Mouse (Mus musculus): ENCODE data around the gene Sufu.
A peak's percentile ranks its signal among the peaks of the same experiment; 100 is the strongest.

Sufu gene

DNA sequence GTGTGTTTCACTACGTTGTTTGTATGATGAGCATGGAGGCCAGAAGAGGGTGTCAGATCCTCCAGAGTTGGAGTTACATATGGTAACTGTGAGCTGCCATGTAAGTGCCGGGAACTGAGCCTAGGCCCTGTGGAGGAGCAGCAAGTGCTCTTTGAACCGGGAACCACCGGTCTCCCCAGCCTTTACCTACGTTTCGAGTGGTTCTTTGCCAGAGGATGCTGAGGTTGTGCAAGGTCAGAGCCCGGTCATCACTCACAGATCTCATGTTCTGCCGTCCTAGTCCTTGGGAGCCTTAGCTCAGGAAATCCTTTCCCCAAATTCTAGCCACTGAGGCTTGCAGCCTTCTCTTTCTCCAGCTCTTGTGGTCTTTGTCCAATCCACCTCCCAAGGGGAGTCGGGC is 37.5 kb downstream of the Sufu start:
- no peak for DNase-seq

DNA sequence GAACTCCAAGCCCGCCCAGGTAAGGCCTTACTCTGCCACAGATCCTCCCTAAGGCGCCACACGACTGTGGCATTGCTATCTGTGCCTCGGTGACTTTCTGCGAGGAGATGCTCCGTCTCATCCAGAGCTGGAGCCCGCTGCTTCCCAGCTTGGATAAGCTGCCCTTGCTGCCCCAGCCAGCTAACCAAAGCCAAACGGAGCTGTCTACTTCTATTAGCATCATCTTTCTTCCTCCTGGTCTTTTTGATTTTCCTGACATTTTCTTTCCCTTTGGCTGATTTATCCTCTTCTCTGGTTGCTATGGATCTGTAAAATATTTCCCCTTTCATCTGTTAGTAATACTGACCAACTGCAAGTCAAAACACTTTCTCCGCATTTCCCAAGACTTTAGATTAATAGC is 37.9 kb downstream of the Sufu start:
- DNase-seq = no peak

DNA sequence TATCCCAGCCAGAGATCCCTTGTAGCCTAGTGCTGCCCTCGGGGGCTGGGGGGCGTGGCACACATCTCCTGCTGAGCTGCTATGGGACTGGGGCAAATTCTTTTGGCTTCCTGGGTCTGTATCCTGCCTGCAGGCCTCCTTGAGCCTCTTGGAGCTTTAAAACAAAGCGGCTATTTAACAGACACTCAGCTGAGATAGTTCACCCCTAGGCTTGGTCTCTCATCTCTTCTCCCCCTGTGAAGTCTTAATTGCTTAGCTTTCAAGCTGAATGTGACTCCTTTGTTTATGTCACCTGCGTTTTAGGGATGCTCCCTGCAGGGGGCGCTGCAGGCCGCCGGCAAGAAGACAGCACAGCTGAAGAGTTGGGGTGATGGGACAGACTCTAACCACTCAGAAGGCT is 38.8 kb downstream of the Sufu start:
- no peak for DNase-seq

DNA sequence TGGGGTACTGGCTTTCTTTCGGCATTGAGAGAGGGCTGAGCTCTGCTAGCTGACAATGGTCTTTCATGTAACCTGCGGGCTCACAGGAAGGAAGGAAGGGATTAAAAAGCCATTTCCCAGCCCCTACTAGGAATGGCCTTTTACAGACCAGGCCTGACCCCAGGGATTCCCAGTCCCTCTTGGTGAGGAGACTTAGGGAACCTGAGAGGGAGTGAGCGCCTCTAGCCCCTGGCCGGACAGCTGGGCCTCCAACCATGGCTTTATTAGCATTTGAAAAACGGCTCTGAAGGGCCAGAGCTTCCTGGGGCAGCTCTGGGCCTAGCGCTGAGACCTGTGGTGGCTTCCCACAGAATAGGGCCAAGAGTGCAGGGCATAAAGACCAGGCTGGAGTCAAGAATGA is 46.8 kb downstream of the Sufu start:
- DNase-seq = no peak

DNA sequence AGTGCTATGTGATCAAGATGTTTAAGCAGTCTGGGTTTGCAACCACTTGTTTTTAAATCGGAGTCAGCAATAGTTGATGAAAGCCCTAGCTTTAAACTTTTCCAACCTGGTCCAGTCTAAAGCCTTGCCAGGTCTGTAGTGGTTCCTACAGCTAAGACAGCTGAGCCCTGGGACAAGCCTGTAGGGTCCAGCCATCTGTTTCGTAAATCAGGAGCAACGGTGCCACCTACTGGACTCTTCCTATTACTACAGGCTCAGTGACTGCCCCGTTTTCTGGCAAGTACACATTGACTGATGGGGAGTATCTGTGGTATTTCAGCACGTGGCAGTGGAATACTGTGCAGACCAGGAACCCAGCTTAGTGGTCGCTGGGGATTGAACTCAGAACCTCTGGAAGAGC is 47.5 kb downstream of the Sufu start:
- peak; percentile 60 for DNase-seq

DNA sequence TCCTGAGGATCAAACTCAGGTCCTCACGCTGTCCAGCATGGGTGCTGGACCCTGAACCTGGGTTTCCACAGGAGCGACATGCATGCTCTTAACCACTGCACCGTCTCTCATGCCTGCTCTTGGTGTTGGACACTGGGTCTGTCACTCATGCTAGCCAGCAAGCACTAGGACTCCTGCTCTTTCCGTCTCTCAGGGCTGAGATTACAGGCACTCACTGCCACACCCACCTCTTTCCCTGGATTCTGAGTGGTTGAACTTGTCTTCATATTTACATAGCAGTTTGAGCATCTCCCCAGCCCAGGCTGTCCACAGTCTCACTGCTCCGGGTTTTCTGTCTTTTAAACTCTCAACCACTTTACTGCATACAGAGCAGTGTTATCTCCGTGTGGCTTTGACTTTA is 48.9 kb downstream of the Sufu start:
- no peak for DNase-seq

DNA sequence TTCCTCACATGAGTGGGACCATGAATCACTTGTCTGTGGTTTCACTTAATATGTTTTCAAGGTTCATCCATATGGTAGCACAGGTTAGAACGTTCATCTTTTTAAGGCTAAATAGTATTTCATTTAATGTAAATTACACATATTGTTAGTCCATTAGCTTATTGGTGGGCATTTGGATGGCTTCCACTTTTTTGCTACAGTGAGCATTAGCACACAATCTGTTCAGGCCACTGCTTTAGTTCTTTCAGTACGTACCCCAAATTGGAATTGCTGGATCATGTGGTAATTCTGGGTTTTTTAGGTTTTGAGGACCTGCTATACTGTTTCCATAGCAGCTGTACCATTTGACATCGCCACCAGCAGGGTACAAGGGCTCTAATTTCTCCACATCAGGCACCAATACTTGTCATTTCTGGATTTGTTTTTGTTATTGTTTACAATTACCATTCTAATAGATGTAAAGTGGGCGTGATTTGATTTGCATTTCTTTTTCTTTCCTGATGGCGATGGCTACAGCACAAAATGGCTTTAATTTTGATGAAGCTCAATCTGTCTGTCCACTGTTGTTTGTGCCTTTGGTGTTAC is 49.8 kb downstream of the Sufu start:
- no peak for DNase-seq

DNA sequence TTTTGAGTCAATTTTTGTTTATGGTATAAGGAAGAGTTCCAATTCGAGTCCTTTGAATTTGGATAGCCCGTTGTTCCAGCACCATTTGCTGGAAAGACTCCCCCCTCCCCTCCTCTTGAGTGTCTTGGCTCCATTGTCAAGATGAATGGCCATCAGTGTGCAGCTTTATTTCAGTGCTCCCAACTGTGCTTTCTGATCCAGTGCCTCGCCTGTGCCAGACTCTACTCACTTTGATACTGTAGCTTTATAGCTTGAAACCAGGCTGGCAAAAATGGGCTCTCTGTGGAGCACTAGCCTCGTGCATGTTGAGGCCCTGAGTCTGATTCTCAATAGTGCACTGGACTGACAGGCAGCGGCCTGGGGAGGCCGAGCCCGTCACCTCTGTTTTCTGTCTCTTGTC is 50.4 kb downstream of the Sufu start:
- no peak for DNase-seq

DNA sequence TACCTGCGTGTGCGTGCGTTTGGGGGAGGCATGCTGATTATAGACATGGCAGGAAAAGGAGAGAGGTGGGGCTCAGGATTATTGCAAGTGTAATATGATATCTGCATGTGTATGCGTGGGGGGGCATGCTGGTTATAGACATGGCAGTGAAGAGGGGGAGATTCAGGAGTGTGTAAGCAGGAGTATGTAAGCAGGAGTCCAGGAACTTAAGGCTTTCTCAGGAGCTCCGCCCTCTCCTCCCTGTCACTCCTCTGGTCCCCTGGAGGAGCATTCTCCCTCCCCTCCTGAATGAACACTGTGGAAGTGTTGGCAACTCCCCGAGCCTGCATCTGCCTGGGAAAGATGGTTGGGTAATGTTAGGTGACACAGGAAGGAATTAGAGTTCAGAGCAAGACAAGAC is 51.2 kb downstream of the Sufu start:
- DNase-seq = no peak

DNA sequence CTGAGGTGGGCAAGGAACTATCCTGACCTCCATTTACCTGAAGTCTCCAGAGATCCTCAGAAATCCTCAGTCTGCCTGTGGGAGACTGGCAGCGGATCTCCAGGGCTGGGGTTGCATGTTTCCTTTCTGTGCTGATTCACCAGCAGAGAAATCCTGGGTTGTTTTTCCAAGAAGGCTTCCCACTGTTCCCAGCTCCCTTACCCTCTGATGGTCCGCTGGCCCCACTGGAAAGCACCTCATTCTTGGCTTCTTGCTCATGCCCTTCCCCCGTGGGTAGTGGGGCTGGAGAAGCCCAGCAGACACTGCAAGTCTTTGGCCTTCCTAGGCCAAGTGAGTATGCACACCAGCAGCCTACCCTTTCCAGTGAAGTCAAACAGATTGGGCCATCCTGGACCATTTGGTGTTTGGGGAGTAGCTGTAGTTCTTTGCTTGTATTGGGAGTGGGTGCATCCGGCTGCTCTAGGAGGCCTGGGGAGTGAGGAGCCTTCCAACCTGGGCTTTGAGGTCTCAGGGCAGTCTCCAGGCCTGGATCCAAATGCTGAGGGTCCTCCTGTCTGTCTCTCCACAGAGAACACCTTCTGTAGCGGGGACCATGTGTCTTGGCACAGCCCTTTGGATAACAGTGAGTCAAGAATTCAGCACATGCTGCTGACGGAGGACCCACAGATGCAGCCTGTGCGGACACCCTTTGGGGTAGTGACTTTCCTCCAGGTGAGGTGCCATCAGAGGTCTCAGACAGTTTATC is 52.7 kb downstream of the Sufu start:
- DNase-seq = no peak

DNA sequence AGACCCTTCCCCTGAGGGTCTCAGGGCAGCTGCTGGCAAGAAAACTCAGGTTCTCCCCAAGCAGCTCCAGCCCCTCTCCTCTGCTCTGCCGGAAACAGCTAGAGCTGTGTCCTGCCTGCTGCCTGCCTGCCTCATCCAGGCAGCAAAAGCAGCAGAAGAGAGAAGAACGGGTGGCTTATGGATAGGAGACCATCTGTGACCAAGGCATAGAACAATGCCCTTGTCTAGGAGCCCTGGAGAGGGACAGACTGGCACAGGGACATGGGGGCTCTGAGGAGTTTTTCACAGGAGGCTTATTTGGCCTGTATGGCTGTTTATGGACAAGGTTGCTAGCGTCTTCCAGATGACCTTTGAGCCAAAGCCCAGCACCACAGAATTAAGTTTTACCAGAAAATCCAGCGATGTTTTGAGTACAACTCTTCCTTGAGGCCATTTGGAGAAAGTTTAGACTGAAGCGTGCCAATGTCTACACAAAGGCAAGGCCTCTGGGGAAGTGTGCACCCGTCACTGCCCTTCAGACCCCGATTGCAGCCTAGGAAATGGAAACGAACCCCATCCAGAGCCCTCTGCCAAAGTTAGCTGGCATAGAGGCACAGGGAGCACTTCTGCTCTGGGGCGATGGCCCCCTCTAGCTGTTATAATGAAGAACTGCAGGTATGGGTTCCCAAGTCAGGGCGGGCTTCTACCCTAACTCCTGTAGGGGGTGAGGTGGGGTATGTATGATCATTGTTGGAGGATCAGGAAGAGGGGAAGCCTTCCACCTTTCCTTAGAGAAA is 55.5 kb downstream of the Sufu start:
- peak; percentile 32 for DNase-seq

DNA sequence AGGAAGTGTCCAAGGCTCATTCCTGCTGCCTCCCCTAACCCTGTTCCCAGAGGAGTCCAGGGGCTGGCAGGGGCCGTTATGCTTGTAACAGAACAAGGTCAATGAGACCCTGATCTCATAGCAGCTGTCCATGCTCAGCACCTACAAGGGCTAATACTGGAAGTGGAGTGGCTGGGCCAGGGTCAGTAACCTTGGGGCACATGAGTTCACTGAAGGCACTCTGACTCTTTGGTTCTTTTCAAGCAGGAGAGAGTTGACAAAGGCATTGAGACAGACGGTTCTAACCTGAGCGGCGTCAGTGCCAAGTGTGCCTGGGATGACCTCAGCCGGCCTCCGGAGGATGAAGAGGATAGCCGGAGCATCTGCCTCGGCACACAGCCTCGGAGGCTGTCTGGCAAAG is 56.2 kb downstream of the Sufu start:
- DNase-seq = no peak

DNA sequence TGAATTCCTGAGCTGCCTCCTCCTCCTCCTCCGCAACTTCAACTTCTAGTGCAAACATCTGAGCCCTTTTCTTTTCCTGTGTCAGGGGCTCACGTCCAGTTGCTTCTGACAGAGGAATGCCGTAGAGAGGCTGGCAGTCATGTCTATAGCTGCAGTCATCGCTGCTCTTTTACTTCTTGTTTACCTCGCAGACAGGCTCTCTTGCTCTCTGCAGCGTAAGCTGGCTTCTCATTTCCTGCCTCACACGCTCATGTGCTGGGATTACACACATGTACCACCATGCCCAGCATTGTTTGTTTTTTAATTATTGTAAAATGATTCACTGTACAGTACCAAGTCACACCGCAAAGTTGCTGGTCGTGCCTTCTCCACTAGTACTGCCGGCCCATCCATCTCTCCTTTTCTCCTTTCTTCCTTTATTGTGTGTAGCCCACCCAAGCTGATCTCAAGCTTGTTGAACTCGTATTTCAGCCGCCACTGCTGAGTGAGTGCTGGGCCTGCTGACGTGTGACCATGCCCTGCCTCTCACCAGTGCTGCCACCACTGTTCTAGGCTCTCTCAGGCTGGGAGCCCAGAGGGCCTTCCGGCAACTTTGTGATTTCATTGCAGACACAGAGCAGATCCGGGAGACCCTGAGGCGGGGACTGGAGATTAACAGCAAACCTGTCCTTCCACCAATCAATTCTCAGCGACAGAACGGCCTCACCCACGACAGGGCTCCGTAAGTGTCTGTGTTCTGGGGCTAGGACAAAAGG is 57.6 kb downstream of the Sufu start:
- no peak for DNase-seq

DNA sequence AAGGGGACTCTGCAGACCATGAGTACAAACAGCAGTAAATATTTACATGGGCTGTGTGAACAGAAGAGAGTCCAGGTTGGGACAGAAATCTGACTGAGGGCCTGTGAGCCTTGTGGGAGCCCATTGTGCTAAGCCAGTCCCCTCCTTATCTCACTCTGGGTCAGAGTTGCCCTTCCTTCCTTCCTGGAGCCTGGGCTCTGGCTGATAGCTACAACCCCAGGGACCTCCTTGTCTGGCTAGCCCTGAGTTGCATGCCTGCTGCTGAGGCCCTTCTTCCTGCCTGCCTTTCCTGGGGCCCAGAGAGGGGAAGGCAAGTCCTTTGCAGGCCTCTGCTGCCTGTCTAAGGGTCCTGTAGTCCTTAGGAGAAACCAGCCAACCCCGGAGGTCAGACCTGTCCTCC is 58.3 kb downstream of the Sufu start:
- no peak for DNase-seq

DNA sequence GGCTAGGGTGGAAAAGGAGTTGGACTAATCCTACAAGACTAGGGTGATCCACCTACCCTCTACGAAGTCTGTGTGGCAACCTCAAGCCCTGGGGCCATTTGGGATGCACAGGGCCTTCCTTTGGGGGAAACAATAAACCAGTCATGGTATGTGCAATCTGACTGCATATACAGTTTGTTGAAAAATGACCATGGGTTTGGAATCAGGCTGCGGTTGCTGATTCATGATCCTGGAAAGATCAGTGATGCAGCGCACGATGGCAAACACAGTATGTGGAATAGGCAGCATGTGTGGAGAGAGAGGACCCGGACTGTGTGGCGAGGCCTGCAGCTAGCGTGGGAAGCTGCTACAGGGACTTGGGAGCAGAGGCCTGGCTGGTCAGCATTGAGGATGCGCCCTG is 58.9 kb downstream of the Sufu start:
- DNase-seq = no peak

DNA sequence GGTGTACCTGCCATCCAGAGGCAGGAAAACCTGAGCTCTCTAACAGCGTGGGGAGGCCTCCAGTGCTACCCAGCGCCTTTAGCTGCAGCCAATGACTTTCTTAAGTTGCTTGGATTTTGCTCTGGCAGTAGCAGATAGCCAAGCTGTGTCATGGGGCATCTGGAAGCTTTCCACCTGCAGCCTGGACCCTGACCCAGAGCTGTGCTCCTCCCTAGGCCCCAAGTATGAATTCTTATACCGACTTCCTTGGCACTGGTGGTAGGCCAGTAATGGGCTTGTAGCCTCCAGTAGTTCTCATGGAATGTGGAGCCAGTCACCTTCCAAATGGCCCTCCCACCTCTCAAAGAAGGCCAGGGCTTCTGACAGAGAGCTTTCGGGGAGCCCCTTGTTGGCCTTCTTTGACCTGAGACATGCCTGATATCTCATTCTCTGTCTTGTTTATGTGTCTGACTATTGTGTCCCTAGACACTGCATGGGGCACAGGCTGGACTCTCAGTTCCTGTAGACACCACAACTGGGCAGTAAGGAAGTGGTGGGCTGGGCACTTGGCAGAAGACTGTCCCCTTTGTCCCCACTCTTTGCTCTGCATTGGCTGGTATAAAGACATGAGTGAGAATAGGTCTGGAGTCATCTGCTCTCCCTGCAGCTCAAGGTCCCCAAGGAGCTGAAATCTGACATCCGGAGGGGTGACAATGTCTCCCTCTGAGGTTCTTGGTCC is 59.5 kb downstream of the Sufu start:
- no peak for DNase-seq

DNA sequence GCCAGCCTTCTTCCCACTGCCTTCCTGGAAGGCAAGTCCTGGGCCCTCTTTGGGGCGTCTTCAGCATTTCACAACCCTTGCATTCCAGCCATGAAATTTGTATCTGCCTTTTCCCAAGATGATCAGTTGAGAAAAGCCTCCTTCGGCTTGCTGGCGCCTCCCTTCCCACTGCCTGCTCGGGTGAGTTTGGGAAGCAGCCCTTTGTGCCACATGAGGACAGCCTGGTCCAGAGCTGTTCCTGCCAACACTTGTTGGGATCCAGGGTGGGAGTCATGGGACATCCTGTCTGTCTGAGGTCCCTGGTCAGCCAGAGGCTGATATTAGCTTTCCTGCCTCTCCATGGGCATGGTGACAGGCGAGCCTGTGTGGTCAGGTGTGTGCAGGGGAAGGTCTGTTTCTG is 61.1 kb downstream of the Sufu start:
- no peak for DNase-seq

DNA sequence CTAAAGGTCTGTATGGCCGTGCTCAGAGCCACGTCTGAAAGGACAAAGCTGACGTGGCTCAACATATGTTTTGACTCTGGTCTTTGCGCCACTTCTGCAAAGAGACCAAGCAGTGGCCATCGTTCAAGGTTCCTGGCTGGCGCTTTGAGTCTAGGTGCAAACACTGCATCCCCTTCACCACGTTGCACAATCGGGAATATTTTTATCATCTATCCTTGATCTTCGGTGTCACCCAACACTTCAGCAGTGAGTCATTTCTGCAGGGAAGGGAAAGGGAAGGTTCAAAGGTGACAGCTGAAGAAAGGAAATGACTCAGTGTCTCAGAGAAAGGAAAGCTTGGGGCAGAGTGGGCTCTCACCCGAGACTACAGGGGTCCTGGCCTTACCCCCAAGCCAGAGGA is 62.6 kb downstream of the Sufu start:
- DNase-seq = no peak

DNA sequence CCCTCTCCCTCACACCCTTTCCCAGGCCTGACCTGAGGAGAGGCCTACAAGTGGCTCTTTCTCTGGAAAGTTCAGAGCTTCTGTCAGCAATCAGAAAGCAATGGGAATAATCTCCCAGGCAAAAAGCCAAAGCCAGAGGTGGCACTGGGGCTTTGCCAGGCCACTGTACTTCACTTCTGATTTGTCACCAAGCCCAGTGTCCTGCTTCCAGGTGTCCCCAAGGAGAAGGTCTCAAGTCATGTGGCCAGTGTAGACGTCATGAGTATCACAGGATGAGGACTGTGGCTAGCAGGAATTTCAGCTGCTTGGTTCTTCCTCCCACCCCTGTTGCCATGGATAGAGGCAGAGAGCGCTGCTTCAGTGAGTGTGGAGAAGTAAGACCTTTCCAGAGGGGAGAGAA is 63.2 kb downstream of the Sufu start:
- no peak for DNase-seq

DNA sequence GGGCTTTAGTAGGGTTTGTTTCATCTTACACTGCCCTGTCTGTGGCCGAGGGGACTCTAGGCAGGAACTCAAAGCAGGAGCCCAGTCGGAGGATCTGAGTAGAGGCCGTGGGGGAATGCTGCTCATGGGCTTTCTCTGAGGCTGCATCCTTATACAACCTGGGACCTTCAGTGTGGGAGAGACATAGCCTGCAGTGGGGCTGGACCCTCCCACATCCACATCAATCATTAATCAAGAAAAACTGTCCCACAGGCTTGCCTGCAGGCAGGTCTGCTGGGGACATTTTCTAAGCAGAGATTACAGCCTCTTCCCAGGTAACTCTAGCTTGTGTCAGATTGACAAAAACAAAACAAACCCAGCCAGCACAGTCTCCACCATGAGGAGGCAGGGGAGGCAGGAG is 65.9 kb downstream of the Sufu start:
- DNase-seq = no peak

DNA sequence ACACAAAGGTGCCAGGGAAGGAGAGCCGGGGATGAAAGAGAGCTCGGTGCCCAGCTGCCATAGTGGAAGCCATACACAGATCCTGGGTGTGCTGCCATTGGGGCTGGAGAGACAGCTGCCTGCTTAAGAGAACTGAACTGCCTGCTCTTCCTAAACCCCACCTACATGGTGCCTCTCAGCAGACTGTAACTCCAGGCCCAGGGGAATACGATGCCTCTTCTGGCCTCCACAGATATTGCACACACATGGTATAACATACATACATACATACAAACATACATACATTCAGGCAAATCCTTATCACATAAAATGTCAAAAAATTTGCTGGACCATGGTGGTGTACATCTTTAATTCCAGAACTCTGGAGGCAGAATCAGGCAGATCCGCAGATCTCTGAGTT is 66.8 kb downstream of the Sufu start:
- DNase-seq = no peak

DNA sequence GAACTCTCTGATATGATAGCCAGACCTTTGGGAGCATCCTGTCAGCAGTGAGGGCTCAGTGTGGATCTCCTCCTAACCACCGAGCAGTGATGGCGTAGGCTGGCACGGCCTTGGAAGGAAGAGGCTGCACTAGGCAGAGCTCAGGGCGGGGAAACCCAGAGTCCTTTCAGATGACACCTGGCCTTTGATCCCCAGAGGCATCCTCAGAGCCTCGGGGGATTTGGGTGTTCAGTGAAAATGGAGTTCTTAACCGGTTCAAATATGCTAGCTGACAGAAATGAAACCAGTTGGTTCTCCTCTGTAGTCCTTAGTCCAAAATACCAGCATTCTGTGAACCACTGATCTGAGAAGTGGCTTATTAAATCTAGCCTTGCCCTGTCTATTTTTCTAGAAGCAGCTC is 69.5 kb downstream of the Sufu start:
- no peak for DNase-seq

DNA sequence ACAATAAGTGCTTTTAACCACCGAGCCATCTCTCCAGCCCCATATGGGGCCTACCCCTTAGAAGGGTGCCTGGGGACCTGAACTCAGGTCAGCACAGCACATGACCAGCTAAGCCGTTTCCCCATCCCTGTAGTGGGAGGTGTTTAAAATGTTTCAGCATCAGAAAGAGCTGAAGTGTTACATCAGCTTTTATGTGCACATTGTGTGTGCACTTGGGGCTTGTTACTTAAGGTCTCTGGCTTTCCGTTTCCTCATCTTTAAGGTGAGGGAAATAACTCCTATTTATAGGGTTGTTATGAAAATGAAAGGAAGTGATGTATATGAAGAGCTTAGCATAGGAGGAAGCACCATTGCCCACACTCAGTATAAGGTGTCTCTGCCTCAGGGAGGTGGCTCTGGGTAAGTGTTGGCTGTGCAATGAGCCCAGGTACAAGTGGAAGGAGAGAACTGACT is 70.4 kb downstream of the Sufu start:
- no peak for DNase-seq

Measured in right cerebral cortex, postnatal 25 days (tissue).